Mouse (Mus musculus): Measurements from ENCODE around the gene Krt7. TPM values are rescaled to one million over a fixed set of nuclear protein-coding genes. Genes with fewer than 3 reads are reported as not detected.

Gene Krt7
- total RNA-seq (2014; rRNA removed; ENCODE audit: low replicate concordance), result 6.6 and 24.8 TPM in 2 replicates
- 10.2 and 10.4 TPM in 2 replicates for polyA plus RNA-seq (2015; fragmentation: Nextera tagmentation; extraction: Ambion mirVana)

DNA sequence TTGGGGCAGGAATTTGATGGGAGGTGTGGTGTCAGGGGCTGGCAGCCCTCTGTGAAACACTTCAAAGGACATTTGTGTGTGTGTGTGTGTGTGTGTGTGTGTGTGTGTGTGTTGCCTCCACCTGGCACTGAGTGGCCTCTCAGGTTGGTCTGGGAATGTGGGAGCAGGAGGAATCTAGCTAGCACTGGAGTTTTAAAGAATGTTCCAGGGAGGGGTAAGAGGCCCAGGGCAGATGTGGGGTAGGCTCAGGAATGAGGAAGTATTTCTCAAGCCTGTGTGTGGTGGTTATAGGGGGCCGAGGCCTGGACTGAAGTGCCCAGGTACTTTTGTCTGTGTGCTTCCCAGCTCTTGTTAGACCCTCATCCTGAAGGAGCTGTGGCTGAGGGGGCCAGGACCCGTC lies at the start of gene Krt7:
Krt7 (plus strand) TSS at position 269 of the 400 bp plus-strand sequence.
- Histone ChIP-seq H3K36me3 (replicated peaks; ENCODE audit: control insufficient read depth, insufficient read depth, low read length) (no peaks in the 10 kb centered on the region), H3K9me3 (replicated peaks; ENCODE audit: control insufficient read depth, low read length) (no peaks in the 10 kb centered on the region), H3K9ac (replicated peaks; ENCODE audit: low read depth, low read length) (no peak within 1 kb of the TSS), H3K4me1 (ENCODE audit: control insufficient read depth, insufficient read depth) (no peaks in the 10 kb centered on the region), H3K27ac (ENCODE audit: low read depth) (no peak within 1 kb of the TSS), H3K4me2 (ENCODE audit: low read depth, low read length) (no peak within 1 kb of the TSS), H3K4me3 (ENCODE audit: low read depth, low read length) (no peak within 1 kb of the TSS), H3K27me3 (ENCODE audit: control insufficient read depth, insufficient read depth, low read length) (peaks cover 26% of the 10 kb centered on the region)
- ATAC-seq (ENCODE audit: insufficient read depth, low read depth) (no peak; the same call in 1 of the 2 replicates), DNase-seq (ENCODE audit: low spot score) (no peak)
- WGBS, result 28% methylated on average over 2 of the region's 2 CpGs
- TF ChIP-seq EP300 (IDR thresholded peaks at IDR 0.05; ENCODE audit: low read depth) (no peak), CTCF (IDR thresholded peaks at IDR 0.05; ENCODE audit: low read depth) (no peak)

GRCm38 (mm10) chr15:101362393-101363010 lies 48.3 kb upstream of the Krt7 start:
- Histone ChIP-seq H3K4me1 (ENCODE audit: control insufficient read depth, insufficient read depth) (peaks cover 24% of the 10 kb centered on the region), H3K36me3 (replicated peaks; ENCODE audit: control insufficient read depth, insufficient read depth, low read length) (no peaks in the 10 kb centered on the region), H3K27ac (ENCODE audit: low read depth) (no peak overlapping the region), H3K9me3 (replicated peaks; ENCODE audit: control insufficient read depth, low read length) (no peaks in the 10 kb centered on the region), H3K27me3 (ENCODE audit: control insufficient read depth, insufficient read depth, low read length) (no peaks in the 10 kb centered on the region), H3K4me2 (ENCODE audit: low read depth, low read length) (no peak overlapping the region), H3K9ac (replicated peaks; ENCODE audit: low read depth, low read length) (no peak overlapping the region), H3K4me3 (ENCODE audit: low read depth, low read length) (no peak overlapping the region)
- no peak for ATAC-seq (ENCODE audit: insufficient read depth, low read depth)
- TF ChIP-seq EP300 (IDR thresholded peaks at IDR 0.05; ENCODE audit: low read depth) (no peak), CTCF (IDR thresholded peaks at IDR 0.05; ENCODE audit: low read depth) (no peak)
- DNase-seq (ENCODE audit: low spot score), result no peak
- 52% methylated on average over 4 of the region's 4 CpGs for WGBS

- no peak for DNase-seq (ENCODE audit: low spot score)
- WGBS, result 80% methylated on average over 6 of the region's 6 CpGs
- H3K4me1 ChIP-seq (ENCODE audit: control insufficient read depth, insufficient read depth), result peaks cover 29% of the 10 kb centered on the region
- no peak overlapping the region for H3K4me3 ChIP-seq (ENCODE audit: low read depth, low read length)
- H3K27ac ChIP-seq (ENCODE audit: low read depth), result no peak overlapping the region
- no peaks in the 10 kb centered on the region for H3K27me3 ChIP-seq (ENCODE audit: control insufficient read depth, insufficient read depth, low read length)
- TF ChIP-seq CTCF (IDR thresholded peaks at IDR 0.05; ENCODE audit: low read depth) (no peak), EP300 (IDR thresholded peaks at IDR 0.05; ENCODE audit: low read depth) (no peak)
- no peak for ATAC-seq (ENCODE audit: insufficient read depth, low read depth)
- H3K9ac ChIP-seq (replicated peaks; ENCODE audit: low read depth, low read length), result no peak overlapping the region
- H3K9me3 ChIP-seq (replicated peaks; ENCODE audit: control insufficient read depth, low read length), result no peaks in the 10 kb centered on the region
- H3K4me2 ChIP-seq (ENCODE audit: low read depth, low read length), result no peak overlapping the region
- H3K36me3 ChIP-seq (replicated peaks; ENCODE audit: control insufficient read depth, insufficient read depth, low read length), result no peaks in the 10 kb centered on the region
Observed at GRCm38 (mm10) chr15:101363933-101364332, 46.9 kb upstream of the Krt7 start.

- Histone ChIP-seq H3K36me3 (replicated peaks; ENCODE audit: control insufficient read depth, insufficient read depth, low read length) (no peaks in the 10 kb centered on the region), H3K4me2 (ENCODE audit: low read depth, low read length) (no peak overlapping the region), H3K27ac (ENCODE audit: low read depth) (no peak overlapping the region), H3K9ac (replicated peaks; ENCODE audit: low read depth, low read length) (no peak overlapping the region), H3K9me3 (replicated peaks; ENCODE audit: control insufficient read depth, low read length) (no peaks in the 10 kb centered on the region), H3K4me1 (ENCODE audit: control insufficient read depth, insufficient read depth) (peaks cover 34% of the 10 kb centered on the region), H3K27me3 (ENCODE audit: control insufficient read depth, insufficient read depth, low read length) (no peaks in the 10 kb centered on the region), H3K4me3 (ENCODE audit: low read depth, low read length) (no peak overlapping the region)
- 61% methylated on average over 6 of the region's 6 CpGs for whole genome bisulfite sequencing
- no peak for TF ChIP-seq CTCF (IDR thresholded peaks at IDR 0.05; ENCODE audit: low read depth)
- TF ChIP-seq EP300 (IDR thresholded peaks at IDR 0.05; ENCODE audit: low read depth), result no peak
- DNase-seq (ENCODE audit: low spot score) (no peak), ATAC-seq (ENCODE audit: insufficient read depth, low read depth) (no peak)
Observed at GRCm38 (mm10) chr15:101364425-101364824, 46.4 kb upstream of the Krt7 start.

DNA sequence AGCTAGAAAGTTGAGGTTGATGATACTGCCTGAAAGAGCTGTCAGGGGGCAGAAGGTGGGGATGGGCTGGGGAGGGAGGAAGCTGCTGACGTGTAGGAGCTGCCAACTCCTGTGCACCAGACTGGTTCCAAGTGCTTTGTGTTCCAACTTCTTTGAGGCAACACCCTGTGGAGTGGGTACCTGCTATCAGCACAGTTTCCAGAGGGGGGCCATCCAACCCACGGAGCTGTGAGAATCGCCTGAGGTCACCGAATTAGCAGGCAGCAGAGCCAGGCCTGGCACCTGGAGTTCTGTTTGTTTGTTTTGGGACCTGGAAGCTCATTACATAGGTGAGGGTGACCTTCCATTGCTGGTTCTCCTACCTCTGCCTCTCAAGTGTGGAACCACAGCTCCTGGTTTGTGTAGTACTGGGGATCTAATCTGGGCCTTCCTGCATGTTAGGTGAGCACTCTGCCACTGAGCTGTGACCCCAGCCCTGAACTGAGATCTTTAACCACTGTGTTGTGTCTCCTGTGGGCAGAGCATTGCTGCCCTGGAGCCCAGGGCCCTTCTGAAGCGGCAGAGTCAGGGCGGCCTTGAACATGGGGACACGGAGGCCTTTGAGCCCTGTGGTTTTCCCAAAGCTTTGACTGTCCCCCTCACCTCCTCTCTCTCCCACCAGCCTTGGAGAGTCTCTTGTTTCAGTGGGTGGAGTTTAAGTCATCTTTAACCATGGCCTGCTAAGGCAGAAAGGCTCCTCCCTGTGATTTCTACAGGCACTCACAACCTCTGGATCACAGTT lies 45.8 kb upstream of the Krt7 start:
- no peak overlapping the region for H3K9ac ChIP-seq (replicated peaks; ENCODE audit: low read depth, low read length)
- peaks cover 41% of the 10 kb centered on the region for H3K4me1 ChIP-seq (ENCODE audit: control insufficient read depth, insufficient read depth)
- no peak overlapping the region for H3K4me2 ChIP-seq (ENCODE audit: low read depth, low read length)
- ATAC-seq (ENCODE audit: insufficient read depth, low read depth), result no peak
- 52% methylated on average over 7 of the region's 7 CpGs for WGBS
- H3K36me3 ChIP-seq (replicated peaks; ENCODE audit: control insufficient read depth, insufficient read depth, low read length), result no peaks in the 10 kb centered on the region
- DNase-seq (ENCODE audit: low spot score), result no peak
- H3K27ac ChIP-seq (ENCODE audit: low read depth), result no peak overlapping the region
- H3K27me3 ChIP-seq (ENCODE audit: control insufficient read depth, insufficient read depth, low read length), result no peaks in the 10 kb centered on the region
- no peak for TF ChIP-seq EP300 (IDR thresholded peaks at IDR 0.05; ENCODE audit: low read depth)
- no peak for TF ChIP-seq CTCF (IDR thresholded peaks at IDR 0.05; ENCODE audit: low read depth)
- no peaks in the 10 kb centered on the region for H3K9me3 ChIP-seq (replicated peaks; ENCODE audit: control insufficient read depth, low read length)
- no peak overlapping the region for H3K4me3 ChIP-seq (ENCODE audit: low read depth, low read length)
